Mouse (Mus musculus) testis, adult 2 months (tissue): Measurements from ENCODE around the gene Edil3.

Source experiments
- CTCF ChIP-seq: fragments of 200-500 bp; IDR thresholded peaks from 2 replicates; pipeline ENCODE4 v1.5.1; 2012; ENCODE audit warnings: low read depth, mild to moderate bottlenecking, inconsistent platforms, low read length, moderate library complexity; ENCODE audit not compliant: control insufficient read depth, insufficient read depth, insufficient replicate concordance
- POLR2A ChIP-seq: fragments of 200-500 bp; IDR thresholded peaks from 2 replicates; pipeline ENCODE4 v1.6.1; 2012; ENCODE audit warnings: low read depth, mild to moderate bottlenecking, inconsistent platforms, low read length, moderate library complexity; ENCODE audit not compliant: control insufficient read depth

- TF ChIP-seq CTCF (no peak), POLR2A (no peak)
Observed at GRCm38 (mm10) chr13:88824441-88824840, 3.2 kb downstream of the Edil3 start.
